24 mouse cellular contexts compared by ENCODE assay signal in genomic region chr9:83399414-83399813, GRCm38 (mm10). TPM values are rescaled to one million over a fixed set of nuclear protein-coding genes. Genes with fewer than 3 reads are reported as not detected.
DNase-seq lines count a peak whose midpoint lies in the region; ATAC-seq lines count a peak whose summit lies in the region.
"Had no signal": no experiment of that assay in that cellular context is flagged by ENCODE, and none has a peak within 500 bp of the region (broad histone marks: within the 10 kb centered on the region; RNA-seq: fewer than 3 reads in every experiment).

No protein-coding gene starts in this region.

- 94% methylated on average over 7 of the region's 7 CpGs for WGBS in midbrain, embryonic 11.5 days
- 94% methylated on average over 7 of the region's 7 CpGs for WGBS in midbrain, embryonic 15.5 days
- 87% methylated on average over 7 of the region's 7 CpGs for WGBS in heart, embryonic 10.5 days

- no peaks in the 10 kb centered on the region for H3K4me1 ChIP-seq in midbrain, embryonic 11.5 days (ENCODE audit: control insufficient read depth, insufficient read depth, low read length)
- H3K4me1 ChIP-seq in midbrain, embryonic 15.5 days = no peaks in the 10 kb centered on the region
- no peaks in the 10 kb centered on the region for H3K4me1 ChIP-seq in heart, embryonic 10.5 days

- no peaks in the 10 kb centered on the region for H3K9me3 ChIP-seq in midbrain, embryonic 11.5 days (ENCODE audit: control insufficient read depth, low read length)
- H3K9me3 ChIP-seq in midbrain, embryonic 15.5 days = no peaks in the 10 kb centered on the region
- no peaks in the 10 kb centered on the region for H3K9me3 ChIP-seq in heart, embryonic 10.5 days
- H3K9me3 ChIP-seq: G1E had no signal

- H3K27me3 ChIP-seq in midbrain, embryonic 11.5 days (ENCODE audit: control insufficient read depth, insufficient read depth, low read length) = no peaks in the 10 kb centered on the region
- no peaks in the 10 kb centered on the region for H3K27me3 ChIP-seq in midbrain, embryonic 15.5 days (replicated peaks)
- no peaks in the 10 kb centered on the region for H3K27me3 ChIP-seq in heart, embryonic 10.5 days (ENCODE audit: insufficient read depth, poor library complexity, severe bottlenecking)
- H3K27me3 ChIP-seq: CH12.LX, Patski had no signal

- no peak overlapping the region for H3K27ac ChIP-seq in midbrain, embryonic 11.5 days (ENCODE audit: low read depth, low read length)
- no peak overlapping the region for H3K27ac ChIP-seq in midbrain, embryonic 15.5 days
- H3K27ac ChIP-seq in heart, embryonic 10.5 days = no peak overlapping the region

- DNase-seq in frontal cortex, postnatal 10 days (ENCODE audit: low spot score in 2 of 2) = no peak
- peak; percentile 8 for DNase-seq in midbrain, embryonic 11.5 days (ENCODE audit: low spot score, missing footprints)
- DNase-seq in brain, adult 2 months (ENCODE audit: low read depth, low spot score) = peak; percentile 47
- peak; percentile 28 for DNase-seq in telencephalon, adult 2 months (ENCODE audit: low read depth, low spot score)
- no peak for DNase-seq in heart, embryonic 10.5 days (ENCODE audit: low spot score)
- DNase-seq in Muller cell, postnatal 12 days (ENCODE audit: inconsistent ontology term) = no peak
- DNase-seq: adrenal gland, adult 2 months; adrenal gland, adult 8-10 months; adrenal gland, postnatal 10 days; adrenal gland, postnatal 14 days; adrenal gland, postnatal 25 days; adrenal gland, postnatal 36 days; B cell, adult 2 months; cerebellum, adult 11 months; cerebellum, adult 11-12 months; cerebellum, adult 18-20 months; cerebellum, adult 2 months had no signal

- peak; percentile 95 for ATAC-seq in frontal cortex, adult (ENCODE audit: low TSS enrichment)
- ATAC-seq in midbrain, embryonic 11.5 days (ENCODE audit: low FRiP score) = no peak
- no peak for ATAC-seq in midbrain, embryonic 15.5 days (replicated peaks)
- ATAC-seq: activated CD4-positive, CD25-positive, alpha-beta regulatory T cell, adult 4 months; CD4-positive, CD25-positive, alpha-beta regulatory T cell, adult 4 months; Patski had no signal

- H3K9ac ChIP-seq in midbrain, embryonic 11.5 days (ENCODE audit: low read length) = no peak overlapping the region
- H3K9ac ChIP-seq in midbrain, embryonic 15.5 days = no peak overlapping the region

- H3K4me3 ChIP-seq in midbrain, embryonic 11.5 days (ENCODE audit: low read depth, low read length) = no peak overlapping the region
- H3K4me3 ChIP-seq in midbrain, embryonic 15.5 days = no peak overlapping the region
- H3K4me3 ChIP-seq in heart, embryonic 10.5 days = no peak overlapping the region

- no peak overlapping the region for H3K4me2 ChIP-seq in midbrain, embryonic 11.5 days
- H3K4me2 ChIP-seq in midbrain, embryonic 15.5 days = no peak overlapping the region

- H3K36me3 ChIP-seq in midbrain, embryonic 11.5 days (ENCODE audit: control insufficient read depth, insufficient read depth, low read length) = peaks cover 5% of the 10 kb centered on the region; the same call in 1 of the 2 replicates
- 0 out of 2 replicates have a peak, but pooled peaks cover 5% of the 10 kb centered on the region for H3K36me3 ChIP-seq in midbrain, embryonic 15.5 days (replicated peaks)
- peaks cover 26% of the 10 kb centered on the region for H3K36me3 ChIP-seq in heart, embryonic 10.5 days

RNA-seq across cellular contexts. Expression of gene Lca5, which starts 41.5 kb away (rescaled TPM):
- 23.6 and 25.1 TPM in 2 replicates for polyA plus RNA-seq in midbrain, embryonic 11.5 days (2014; fragmentation: Nextera tagmentation; extraction: Ambion mirVana)
- polyA plus RNA-seq in midbrain, embryonic 15.5 days (2015; fragmentation: Nextera tagmentation; extraction: Ambion mirVana) = 15.6 and 15.9 TPM in 2 replicates
- 15.9 and 16.0 TPM in 2 replicates for polyA plus RNA-seq in heart, embryonic 10.5 days (2016; fragmentation: Nextera tagmentation; extraction: Ambion mirVana)

Comparison
In these comparisons a context has a peak if more than half of its experiments do, and no peak if none do; other contexts are left out.
1. DNase-seq: peak in midbrain, embryonic 11.5 days (single experiment), brain, adult 2 months (single experiment) and telencephalon, adult 2 months (single experiment); none in frontal cortex, postnatal 10 days (0 of 2), heart, embryonic 10.5 days (single experiment) and Muller cell, postnatal 12 days (single experiment).